Mouse (Mus musculus): ENCODE data around the gene Sfrp4.

GRCm38 (mm10) chr13:19636131-19636530 is 13.2 kb downstream of the Sfrp4 start:
- TF ChIP-seq CTCF (IDR thresholded peaks at IDR 0.05; ENCODE audit: control insufficient read depth, insufficient read depth, insufficient replicate concordance, low read depth, low read length), result no peak
- no peak for TF ChIP-seq POLR2A (IDR thresholded peaks at IDR 0.05; ENCODE audit: control insufficient read depth, low read depth, low read length)

Measured in testis, adult 2 months (tissue).